Mouse (Mus musculus): ENCODE results near the gene Anks3. TPM values are rescaled to one million over a fixed set of nuclear protein-coding genes. Genes with fewer than 3 reads are reported as not detected.

Gene Anks3
- total and polyA plus RNA-seq, 3 experiments, result 17.5 to 36.6 (median 24.4) TPM

DNA sequence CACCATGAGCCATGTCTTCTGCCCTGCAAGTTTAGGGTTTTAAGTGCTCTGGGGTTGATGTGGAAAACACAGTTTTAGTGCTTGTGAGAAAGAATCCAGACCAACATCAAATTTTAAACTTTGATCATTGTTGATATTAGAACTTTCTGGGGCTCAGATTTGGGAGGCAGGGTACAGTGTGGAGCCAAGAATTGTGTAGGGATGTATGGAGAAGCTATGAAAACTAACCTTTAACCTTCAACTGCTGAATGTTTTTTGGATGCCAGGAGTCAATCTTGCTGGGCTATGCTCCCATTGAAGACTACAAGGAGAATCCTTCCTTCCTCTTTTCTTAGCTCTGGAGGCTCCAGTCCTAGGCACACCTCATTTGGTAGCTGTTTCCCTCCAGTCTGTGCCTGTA, 57.4 kb downstream of the Anks3 start:
- DNase-seq (ENCODE audit: low spot score) (no peak), ATAC-seq (ENCODE audit: extremely low read depth, insufficient number of reproducible peaks, low FRiP score, poor library complexity, severe bottlenecking) (no peak)
- H3K36me3 ChIP-seq (replicated peaks), result peaks cover 60% of the 10 kb centered on the region
- TF ChIP-seq GATA1 (IDR thresholded peaks at IDR 0.05; ENCODE audit: borderline replicate concordance, low read length) (no peak), CTCF (IDR thresholded peaks at IDR 0.05; ENCODE audit: low read depth, low read length) (no peak), TAL1 (conservative IDR thresholded peaks at IDR 0.05; ENCODE audit: low read depth, low read length) (no peak), POLR2AphosphoS5 (IDR thresholded peaks at IDR 0.05; ENCODE audit: insufficient replicate concordance, low read depth, low read length) (no peak), GATA2 (IDR thresholded peaks at IDR 0.05; ENCODE audit: borderline replicate concordance, low read depth, low read length) (no peak)
- H3K9me3 ChIP-seq (replicated peaks), result no peaks in the 10 kb centered on the region
- H3K4me1 ChIP-seq (ENCODE audit: insufficient read depth, low read depth, low read length), result peaks cover 18% of the 10 kb centered on the region
- no peaks in the 10 kb centered on the region for H3K27me3 ChIP-seq (ENCODE audit: insufficient read depth, low read length)
- H3K4me3 ChIP-seq (ENCODE audit: low read depth, low read length), result no peak overlapping the region

DNA sequence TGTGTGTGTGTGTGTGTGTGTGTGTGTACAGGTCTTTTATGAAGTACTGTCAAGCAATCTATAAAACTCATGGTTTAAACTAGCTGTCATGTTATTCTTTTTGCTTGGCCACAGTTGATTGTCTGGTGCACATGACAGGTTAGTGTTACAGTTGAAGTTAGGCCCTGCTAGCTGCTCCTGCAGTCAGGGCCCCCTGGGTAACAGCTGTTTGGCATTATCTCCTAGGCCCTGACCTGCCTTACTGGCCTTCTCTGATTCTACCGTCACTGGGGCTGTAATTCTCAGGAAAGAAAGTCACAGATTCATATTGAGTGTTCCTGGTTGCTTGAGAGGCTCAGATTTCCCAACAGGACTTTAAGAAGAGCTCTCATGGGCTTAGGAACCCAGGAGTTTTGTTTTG, 58.4 kb downstream of the Anks3 start:
- no peaks in the 10 kb centered on the region for H3K27me3 ChIP-seq (ENCODE audit: insufficient read depth, low read length)
- peaks cover 54% of the 10 kb centered on the region for H3K36me3 ChIP-seq (replicated peaks)
- peaks cover 18% of the 10 kb centered on the region for H3K4me1 ChIP-seq (ENCODE audit: insufficient read depth, low read depth, low read length)
- H3K4me3 ChIP-seq (ENCODE audit: low read depth, low read length), result no peak overlapping the region
- ATAC-seq (ENCODE audit: extremely low read depth, insufficient number of reproducible peaks, low FRiP score, poor library complexity, severe bottlenecking), result no peak
- TF ChIP-seq CTCF (IDR thresholded peaks at IDR 0.05; ENCODE audit: low read depth, low read length), result no peak
- TF ChIP-seq GATA2 (IDR thresholded peaks at IDR 0.05; ENCODE audit: borderline replicate concordance, low read depth, low read length), result no peak
- no peak for TF ChIP-seq TAL1 (conservative IDR thresholded peaks at IDR 0.05; ENCODE audit: low read depth, low read length)
- TF ChIP-seq GATA1 (IDR thresholded peaks at IDR 0.05; ENCODE audit: borderline replicate concordance, low read length), result no peak
- no peak for DNase-seq (ENCODE audit: low spot score)
- H3K9me3 ChIP-seq (replicated peaks), result no peaks in the 10 kb centered on the region

DNA sequence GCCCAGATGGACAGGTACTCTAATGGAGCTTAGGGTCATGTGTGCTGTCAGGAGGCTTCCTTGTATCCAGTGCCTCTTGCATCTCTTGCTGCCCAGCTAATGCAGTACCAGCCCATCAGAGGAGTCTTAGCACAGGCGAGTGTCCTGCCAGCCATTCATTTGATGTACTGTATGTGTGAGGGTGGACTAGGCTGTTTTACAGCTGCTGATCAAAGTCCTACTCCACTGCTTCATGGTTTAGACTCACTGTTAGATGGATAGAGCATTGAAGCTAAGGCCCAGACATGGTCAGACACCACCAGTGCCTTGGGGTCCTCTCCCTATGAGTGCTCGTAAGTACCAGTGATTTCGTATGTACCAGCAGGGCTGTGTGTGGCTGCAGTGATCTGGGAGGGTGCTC, 59.1 kb downstream of the Anks3 start:
- TF ChIP-seq CTCF (IDR thresholded peaks at IDR 0.05; ENCODE audit: low read depth, low read length), result no peak
- TF ChIP-seq GATA1 (IDR thresholded peaks at IDR 0.05; ENCODE audit: borderline replicate concordance, low read length), result no peak
- TF ChIP-seq TAL1 (conservative IDR thresholded peaks at IDR 0.05; ENCODE audit: low read depth, low read length), result no peak
- TF ChIP-seq GATA2 (IDR thresholded peaks at IDR 0.05; ENCODE audit: borderline replicate concordance, low read depth, low read length), result no peak
- TF ChIP-seq POLR2AphosphoS5 (IDR thresholded peaks at IDR 0.05; ENCODE audit: insufficient replicate concordance, low read depth, low read length), result no peak
- DNase-seq (ENCODE audit: low spot score) (no peak), ATAC-seq (ENCODE audit: extremely low read depth, insufficient number of reproducible peaks, low FRiP score, poor library complexity, severe bottlenecking) (no peak)
- H3K36me3 ChIP-seq (replicated peaks), result peaks cover 48% of the 10 kb centered on the region
- H3K4me1 ChIP-seq (ENCODE audit: insufficient read depth, low read depth, low read length), result peaks cover 18% of the 10 kb centered on the region
- H3K9me3 ChIP-seq (replicated peaks), result no peaks in the 10 kb centered on the region
- H3K4me3 ChIP-seq (ENCODE audit: low read depth, low read length), result no peak overlapping the region
- no peaks in the 10 kb centered on the region for H3K27me3 ChIP-seq (ENCODE audit: insufficient read depth, low read length)

DNA sequence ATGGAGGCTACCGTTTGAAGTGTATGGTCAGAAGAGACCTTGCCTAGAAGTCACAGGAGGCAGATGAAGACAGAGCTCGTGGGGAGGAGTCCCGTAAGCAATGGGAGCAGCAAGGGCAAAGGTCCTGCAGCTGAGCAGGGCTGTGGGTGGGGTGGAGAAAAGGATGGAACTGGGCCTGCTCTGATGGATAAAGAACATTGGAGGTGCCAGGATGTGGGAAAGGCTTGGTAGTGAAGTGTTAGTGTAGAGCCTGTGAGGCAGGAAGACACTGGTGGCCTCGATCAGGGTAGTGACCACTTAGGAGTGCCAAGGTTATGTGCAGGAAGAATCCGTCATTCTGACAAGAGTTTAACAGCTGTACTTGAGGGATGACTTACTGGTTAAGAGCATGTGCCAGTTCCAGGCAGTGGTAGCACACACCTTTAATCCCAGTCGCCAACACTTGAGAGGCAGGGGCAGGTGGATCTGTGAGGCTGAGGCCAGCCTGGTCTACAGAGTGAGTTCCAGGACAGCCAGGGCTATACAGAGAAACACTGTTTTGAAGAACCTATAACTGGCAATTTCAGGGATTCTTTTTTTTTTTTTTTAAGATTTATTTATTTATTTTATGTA, 60.4 kb downstream of the Anks3 start:
- Histone ChIP-seq H3K4me1 (ENCODE audit: insufficient read depth, low read depth, low read length) (peaks cover 24% of the 10 kb centered on the region), H3K9me3 (replicated peaks) (no peaks in the 10 kb centered on the region), H3K27me3 (ENCODE audit: insufficient read depth, low read length) (no peaks in the 10 kb centered on the region), H3K36me3 (replicated peaks) (peaks cover 41% of the 10 kb centered on the region), H3K4me3 (ENCODE audit: low read depth, low read length) (no peak overlapping the region)
- DNase-seq (ENCODE audit: low spot score) (no peak), ATAC-seq (ENCODE audit: extremely low read depth, insufficient number of reproducible peaks, low FRiP score, poor library complexity, severe bottlenecking) (no peak)
- TF ChIP-seq GATA1 (IDR thresholded peaks at IDR 0.05; ENCODE audit: borderline replicate concordance, low read length), result no peak
- TF ChIP-seq CTCF (IDR thresholded peaks at IDR 0.05; ENCODE audit: low read depth, low read length), result no peak
- TF ChIP-seq TAL1 (conservative IDR thresholded peaks at IDR 0.05; ENCODE audit: low read depth, low read length), result no peak

DNA sequence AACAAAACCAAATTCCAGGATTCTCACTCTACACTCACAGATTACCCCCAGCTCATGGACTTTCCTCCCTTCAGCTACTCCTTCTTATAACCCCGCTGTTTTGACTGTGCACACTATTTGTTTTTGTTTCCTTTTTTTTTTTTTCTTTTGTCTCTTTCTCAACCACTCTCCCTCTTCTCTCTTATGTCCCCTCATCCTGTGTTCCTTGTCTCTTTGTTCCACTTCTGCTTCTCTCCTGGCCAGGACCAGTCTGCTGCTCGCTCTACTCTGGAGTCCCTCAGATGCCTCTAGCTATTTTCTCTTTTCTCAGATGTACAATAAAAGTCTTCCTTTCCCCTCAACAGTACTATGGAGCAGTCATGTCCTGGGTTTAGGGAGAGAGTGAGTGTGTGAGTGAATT, 61.6 kb downstream of the Anks3 start:
- Histone ChIP-seq H3K4me3 (ENCODE audit: low read depth, low read length) (no peak overlapping the region), H3K27me3 (ENCODE audit: insufficient read depth, low read length) (no peaks in the 10 kb centered on the region), H3K4me1 (ENCODE audit: insufficient read depth, low read depth, low read length) (peaks cover 18% of the 10 kb centered on the region), H3K9me3 (replicated peaks) (no peaks in the 10 kb centered on the region), H3K36me3 (replicated peaks) (peaks cover 34% of the 10 kb centered on the region)
- no peak for ATAC-seq (ENCODE audit: extremely low read depth, insufficient number of reproducible peaks, low FRiP score, poor library complexity, severe bottlenecking)
- DNase-seq (ENCODE audit: low spot score), result no peak
- TF ChIP-seq TAL1 (conservative IDR thresholded peaks at IDR 0.05; ENCODE audit: low read depth, low read length), result no peak
- TF ChIP-seq GATA2 (IDR thresholded peaks at IDR 0.05; ENCODE audit: borderline replicate concordance, low read depth, low read length), result no peak

DNA sequence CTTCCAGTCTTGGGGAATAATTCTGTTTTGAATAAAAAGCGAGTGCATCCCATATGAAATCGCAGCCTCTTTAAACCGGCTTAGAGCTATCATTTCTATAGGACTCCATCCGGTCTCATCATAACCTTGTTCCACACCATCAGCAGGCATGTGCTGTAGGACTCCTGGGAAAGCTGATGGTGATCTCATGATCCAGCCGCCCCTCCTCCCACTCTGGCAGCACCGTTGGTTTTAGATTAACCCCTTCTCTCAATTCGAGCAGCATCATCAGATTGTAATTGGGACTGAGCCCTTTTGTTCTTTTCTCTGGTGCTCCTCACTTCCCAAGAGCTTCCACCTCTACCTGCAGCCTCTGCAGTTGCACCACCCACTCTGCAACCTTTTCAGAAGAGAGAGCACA, 62.8 kb downstream of the Anks3 start:
- Histone ChIP-seq H3K4me1 (ENCODE audit: insufficient read depth, low read depth, low read length) (peaks cover 27% of the 10 kb centered on the region), H3K9me3 (replicated peaks) (no peaks in the 10 kb centered on the region), H3K27me3 (ENCODE audit: insufficient read depth, low read length) (no peaks in the 10 kb centered on the region), H3K4me3 (ENCODE audit: low read depth, low read length) (no peak overlapping the region), H3K36me3 (replicated peaks) (peaks cover 34% of the 10 kb centered on the region)
- DNase-seq (ENCODE audit: low spot score), result no peak
- no peak for TF ChIP-seq POLR2AphosphoS5 (IDR thresholded peaks at IDR 0.05; ENCODE audit: insufficient replicate concordance, low read depth, low read length)
- TF ChIP-seq TAL1 (conservative IDR thresholded peaks at IDR 0.05; ENCODE audit: low read depth, low read length), result no peak
- TF ChIP-seq GATA2 (IDR thresholded peaks at IDR 0.05; ENCODE audit: borderline replicate concordance, low read depth, low read length), result no peak
- TF ChIP-seq GATA1 (IDR thresholded peaks at IDR 0.05; ENCODE audit: borderline replicate concordance, low read length), result no peak
- no peak for TF ChIP-seq CTCF (IDR thresholded peaks at IDR 0.05; ENCODE audit: low read depth, low read length)
- no peak for ATAC-seq (ENCODE audit: extremely low read depth, insufficient number of reproducible peaks, low FRiP score, poor library complexity, severe bottlenecking)

DNA sequence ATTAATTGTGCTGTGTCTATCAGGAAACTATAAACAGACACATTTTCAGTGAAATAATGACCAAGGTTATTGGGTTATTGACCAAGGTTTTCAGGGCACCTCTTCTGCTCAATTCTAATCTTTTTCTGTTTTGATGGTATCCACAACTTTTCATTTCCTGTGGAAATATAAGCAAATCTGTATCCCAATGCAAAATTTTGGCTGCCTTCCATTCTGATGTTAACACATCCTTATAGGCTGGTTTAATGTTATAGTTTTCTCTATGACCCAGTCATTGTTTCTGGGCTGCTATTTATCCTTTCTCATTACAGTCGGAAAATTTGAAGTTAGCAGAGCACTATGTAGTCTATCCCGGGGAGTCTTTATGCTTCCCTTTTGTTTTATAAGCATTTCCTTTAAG, 64.3 kb downstream of the Anks3 start:
- no peak for TF ChIP-seq GATA1 (IDR thresholded peaks at IDR 0.05; ENCODE audit: borderline replicate concordance, low read length)
- TF ChIP-seq CTCF (IDR thresholded peaks at IDR 0.05; ENCODE audit: low read depth, low read length), result no peak
- no peak for TF ChIP-seq GATA2 (IDR thresholded peaks at IDR 0.05; ENCODE audit: borderline replicate concordance, low read depth, low read length)
- TF ChIP-seq TAL1 (conservative IDR thresholded peaks at IDR 0.05; ENCODE audit: low read depth, low read length), result no peak
- no peak for TF ChIP-seq POLR2AphosphoS5 (IDR thresholded peaks at IDR 0.05; ENCODE audit: insufficient replicate concordance, low read depth, low read length)
- no peaks in the 10 kb centered on the region for H3K27me3 ChIP-seq (ENCODE audit: insufficient read depth, low read length)
- no peak for DNase-seq (ENCODE audit: low spot score)
- peaks cover 28% of the 10 kb centered on the region for H3K36me3 ChIP-seq (replicated peaks)
- ATAC-seq (ENCODE audit: extremely low read depth, insufficient number of reproducible peaks, low FRiP score, poor library complexity, severe bottlenecking), result no peak
- no peaks in the 10 kb centered on the region for H3K9me3 ChIP-seq (replicated peaks)
- H3K4me1 ChIP-seq (ENCODE audit: insufficient read depth, low read depth, low read length), result peaks cover 30% of the 10 kb centered on the region
- no peak overlapping the region for H3K4me3 ChIP-seq (ENCODE audit: low read depth, low read length)

All from G1E (cell line).